8 mouse cellular contexts compared by ENCODE assay signal in genomic region chr17:87377536-87377935, GRCm38 (mm10). TPM values are rescaled to one million over a fixed set of nuclear protein-coding genes. Genes with fewer than 3 reads are reported as not detected.
DNase-seq lines count a peak whose midpoint lies in the region; ATAC-seq and TF ChIP-seq lines count a peak whose summit lies in the region.

No protein-coding gene starts in this region.

- H3K27me3 ChIP-seq in midbrain, postnatal 0 days (ENCODE audit: insufficient read depth, low read length): no peaks in the 10 kb centered on the region

- TF ChIP-seq CTCF in midbrain, postnatal 0 days (IDR thresholded peaks at IDR 0.05): no peak

- 64% methylated on average over 6 of the region's 6 CpGs for WGBS in midbrain, postnatal 0 days

- no peak overlapping the region for H3K4me2 ChIP-seq in midbrain, postnatal 0 days (ENCODE audit: low read depth, low read length, poor library complexity, severe bottlenecking)

- no peak overlapping the region for H3K9ac ChIP-seq in midbrain, postnatal 0 days (replicated peaks; ENCODE audit: low read length, poor library complexity, severe bottlenecking)

- no peaks in the 10 kb centered on the region for H3K36me3 ChIP-seq in midbrain, postnatal 0 days (ENCODE audit: insufficient read depth, low read length)

- no peak for ATAC-seq in midbrain, postnatal 0 days (ENCODE audit: low FRiP score)

- H3K4me1 ChIP-seq in midbrain, postnatal 0 days (ENCODE audit: insufficient read depth, low read length): peaks cover 26% of the 10 kb centered on the region; the same call in 1 of the 2 replicates

- no peak overlapping the region for H3K4me3 ChIP-seq in midbrain, postnatal 0 days (ENCODE audit: low read depth, low read length)

- H3K27ac ChIP-seq in midbrain, postnatal 0 days (ENCODE audit: low read depth, low read length): peak overlapping the region; percentile 65

- peak; percentile 43 for DNase-seq in adrenal gland, postnatal 14 days
- no peak for DNase-seq in adrenal gland, adult 2 months
- peak; percentile 79 for DNase-seq in right cerebral cortex, adult 18-20 months
- no peak for DNase-seq in right cerebral cortex, postnatal 4 days
- DNase-seq in layer of hippocampus, postnatal 36 days: peak; percentile 45 to 47
- peak; percentile 24 for DNase-seq in midbrain, postnatal 0 days (ENCODE audit: low spot score)
- no peak for DNase-seq in thymus, adult 18-20 months
- DNase-seq in adrenal gland, adult 18-20 months (ENCODE audit: low spot score in 2 of 2): no peak

- H3K9me3 ChIP-seq in midbrain, postnatal 0 days (ENCODE audit: low read length): no peaks in the 10 kb centered on the region

RNA-seq across cellular contexts. Expression of gene Stpg4, which starts 50.0 kb away (rescaled TPM):
- not detected in 2 replicates for total RNA-seq in adrenal gland, postnatal 14 days (2021)
- total RNA-seq in adrenal gland, adult 2 months (2021): not detected
- not detected in 2 replicates for polyA plus RNA-seq in adrenal gland, adult 2 months (2012; rRNA removed)
- not detected for total RNA-seq in layer of hippocampus, postnatal 36 days (2021)
- total RNA-seq in midbrain, postnatal 0 days (2014; rRNA removed): not detected in 2 replicates
- 0.27 and 0.28 TPM in 2 replicates for polyA plus RNA-seq in midbrain, postnatal 0 days (2015; fragmentation: Nextera tagmentation; extraction: Ambion mirVana)
- not detected for total RNA-seq in adrenal gland, adult 18-20 months (2021)

Comparison
In these comparisons a context has a peak if more than half of its experiments do, and no peak if none do; other contexts are left out.
1. DNase-seq: peak in adrenal gland, postnatal 14 days (single experiment), right cerebral cortex, adult 18-20 months (single experiment), layer of hippocampus, postnatal 36 days (2 of 2) and midbrain, postnatal 0 days (single experiment); none in adrenal gland, adult 2 months (single experiment), right cerebral cortex, postnatal 4 days (single experiment), thymus, adult 18-20 months (0 of 2) and adrenal gland, adult 18-20 months (0 of 2).